Mouse (Mus musculus): ENCODE results near the gene Il27ra.

Il27ra gene

DNA sequence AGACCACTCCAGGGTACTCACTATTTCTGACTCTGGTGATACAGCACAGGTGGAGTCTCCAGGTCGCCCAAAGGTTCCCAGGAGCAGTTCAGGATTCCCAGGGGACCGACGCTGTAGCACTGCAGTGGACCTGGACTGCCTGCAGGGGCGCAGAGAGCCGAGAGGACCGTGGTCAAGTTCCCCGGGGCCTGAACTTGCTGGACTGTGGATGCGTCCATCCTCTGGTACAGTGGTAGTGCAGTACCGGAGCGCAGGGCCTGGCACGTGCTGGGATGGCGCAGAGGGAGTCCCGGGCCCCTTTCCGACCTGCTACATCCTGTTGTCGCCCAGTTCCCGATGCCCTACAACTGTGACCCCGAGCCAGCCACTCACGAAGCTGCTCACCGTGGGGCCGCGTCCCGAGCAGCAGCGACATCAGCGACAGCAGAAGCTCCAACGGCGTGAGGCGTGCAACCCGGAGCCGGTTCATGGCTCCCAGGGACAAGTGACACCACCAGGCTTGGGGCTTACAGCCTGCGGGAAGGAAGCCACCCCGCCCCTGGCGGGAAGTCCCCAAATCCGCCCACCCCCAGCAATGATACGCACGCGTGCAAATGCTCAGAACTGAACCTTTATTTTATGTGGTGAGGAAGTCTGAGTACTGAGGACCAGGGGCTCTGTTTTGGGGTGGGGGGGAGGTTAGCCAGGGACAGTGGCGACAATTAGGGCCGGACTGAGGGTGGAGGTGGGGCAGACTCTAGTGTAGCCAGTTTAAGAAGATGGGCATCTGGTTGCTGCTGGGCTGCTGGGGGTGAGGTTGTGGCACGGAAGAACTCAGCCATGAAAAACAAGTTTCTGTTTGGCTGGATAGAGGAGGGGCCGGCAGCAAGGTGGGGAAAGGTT, at the start of gene Il27ra:
TSS of gene Il27ra (minus strand) at position 524 of the 882 bp plus-strand sequence.
- DNase-seq = no peak

DNA sequence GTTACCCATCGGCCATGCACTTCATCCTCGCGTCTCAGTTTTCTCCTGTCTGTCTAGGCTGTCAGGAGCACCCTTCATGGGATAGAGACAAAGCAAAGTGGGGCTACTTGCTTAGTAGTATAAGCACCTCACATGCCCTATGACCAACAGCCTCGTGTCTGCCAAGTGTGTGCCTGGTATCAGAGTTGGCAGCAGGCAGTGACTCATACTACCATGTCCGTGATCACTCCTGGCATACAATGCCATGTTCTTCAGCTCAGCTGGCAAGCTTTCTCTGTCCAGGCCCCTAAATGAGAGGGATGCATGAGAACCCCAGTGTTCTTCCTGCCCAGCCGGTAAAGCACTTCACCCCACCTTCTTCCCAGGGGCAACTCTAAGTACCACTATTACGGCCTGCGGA, 48.2 kb upstream of the Il27ra start:
- DNase-seq = no peak

DNA sequence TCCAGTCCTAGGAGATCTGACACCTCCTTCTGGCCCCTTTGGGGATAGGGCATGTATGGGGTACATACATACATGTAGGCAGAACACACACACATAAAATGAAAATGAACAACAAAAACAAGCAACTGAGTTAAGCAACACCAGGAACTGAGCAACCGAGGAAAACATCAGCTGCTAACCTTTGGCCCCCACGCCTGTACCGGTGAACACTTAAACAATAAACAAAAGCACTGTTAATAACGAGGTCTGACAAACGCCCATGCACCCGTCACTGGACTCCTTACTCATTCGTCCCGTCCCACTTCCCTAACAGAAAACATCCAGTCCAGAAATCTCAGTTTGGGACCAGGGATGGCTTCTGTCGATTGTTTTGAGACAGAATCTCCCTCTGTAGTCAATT, 46.9 kb upstream of the Il27ra start:
- no peak for DNase-seq

DNA sequence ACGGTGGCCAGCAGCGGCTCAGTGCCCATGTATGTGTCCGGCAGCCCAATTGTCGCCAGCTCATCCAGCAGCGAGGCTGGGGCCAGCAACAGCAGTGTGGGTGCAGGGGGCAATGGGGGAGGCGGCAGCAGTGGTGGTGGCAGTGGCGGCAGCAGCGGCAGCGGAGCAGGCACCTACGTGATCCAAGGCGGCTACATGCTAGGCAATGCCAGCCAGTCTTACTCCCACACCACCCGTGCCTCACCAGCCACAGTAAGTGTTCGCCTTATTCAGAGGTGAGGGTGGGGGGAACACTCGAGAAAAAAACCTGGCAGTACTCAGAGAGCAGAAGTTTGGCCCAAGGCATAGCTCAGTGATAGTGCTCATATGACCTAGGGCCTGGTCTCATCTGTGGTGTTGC, 45.4 kb upstream of the Il27ra start:
- DNase-seq = no peak

DNA sequence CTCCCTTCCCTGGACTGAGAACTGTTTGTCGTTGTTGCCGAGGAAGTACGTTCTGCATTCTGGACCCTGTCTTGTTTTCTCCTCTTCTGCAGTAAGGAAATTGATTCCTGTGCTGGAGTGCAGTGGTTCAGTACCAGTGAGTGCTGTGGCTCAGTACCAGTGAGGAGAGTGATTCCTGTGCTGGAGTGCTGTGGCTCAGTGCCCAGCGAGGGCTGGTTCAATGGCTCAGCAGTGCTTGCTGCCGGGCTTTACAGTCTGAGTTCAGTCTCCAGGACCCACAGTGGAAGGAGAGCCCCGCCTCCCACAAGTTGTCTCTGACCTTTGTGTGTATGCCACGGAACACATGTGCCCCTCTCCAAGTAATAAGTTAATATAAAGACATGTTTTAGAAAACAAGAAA, 44.8 kb upstream of the Il27ra start:
- DNase-seq = no peak

DNA sequence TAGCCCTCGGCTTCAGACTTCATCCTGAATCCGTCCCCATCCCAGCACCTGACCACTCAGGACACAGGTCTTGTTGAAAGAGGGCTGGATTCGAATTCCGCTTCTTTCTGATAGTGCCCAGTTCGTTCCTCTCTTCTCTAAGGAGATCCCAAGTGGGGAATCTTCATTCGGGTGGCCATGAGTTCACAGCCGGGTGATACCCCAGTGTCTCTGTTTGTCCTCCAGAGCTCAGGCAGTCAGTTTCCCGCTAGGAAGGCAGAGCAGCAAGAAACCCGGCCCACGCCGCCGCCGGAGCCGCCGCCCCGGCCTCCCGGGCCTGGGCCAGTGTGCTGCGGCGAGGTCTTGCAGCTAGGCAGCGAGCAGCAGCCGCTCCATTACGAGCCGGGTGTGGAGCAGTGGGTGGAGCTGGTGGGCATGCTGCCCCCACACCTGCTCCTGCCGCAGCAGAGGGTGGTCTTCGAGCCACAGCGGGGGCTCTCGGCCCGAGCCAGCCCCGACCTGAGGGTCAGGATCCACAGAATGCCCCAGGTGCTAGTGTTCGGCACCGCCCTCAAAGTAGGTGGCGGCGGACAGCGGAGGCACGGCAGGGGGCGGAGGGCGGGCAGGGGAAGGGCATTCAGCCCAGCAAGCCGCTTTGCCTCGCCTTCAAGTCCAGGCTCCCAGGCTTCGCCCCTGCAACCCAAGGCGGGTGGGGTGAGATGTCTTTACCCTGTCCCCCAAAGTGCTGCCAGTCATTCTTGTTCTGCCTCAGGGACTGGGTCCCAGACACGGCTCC, 42.1 kb upstream of the Il27ra start:
- DNase-seq = no peak

DNA sequence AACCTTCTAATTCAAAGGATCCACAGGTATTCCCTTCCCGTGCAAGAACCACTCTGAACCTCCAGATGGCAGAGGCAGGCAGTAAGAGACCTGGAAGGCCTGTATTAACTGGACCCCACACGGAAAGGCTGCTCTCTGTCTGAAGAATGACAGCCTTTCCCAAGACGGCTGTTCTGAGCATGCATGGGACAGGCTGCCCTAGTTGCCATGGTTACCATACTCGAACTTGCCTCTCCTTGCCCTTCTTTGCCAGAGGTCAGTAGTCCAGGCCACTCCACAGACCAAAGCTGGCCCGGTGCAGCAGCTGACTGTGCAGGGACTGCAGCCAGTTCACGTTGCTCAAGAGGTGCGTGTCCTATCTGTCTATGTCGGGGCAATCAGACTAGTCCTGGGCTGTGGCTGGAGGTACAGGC, 41.4 kb upstream of the Il27ra start:
- no peak for DNase-seq

DNA sequence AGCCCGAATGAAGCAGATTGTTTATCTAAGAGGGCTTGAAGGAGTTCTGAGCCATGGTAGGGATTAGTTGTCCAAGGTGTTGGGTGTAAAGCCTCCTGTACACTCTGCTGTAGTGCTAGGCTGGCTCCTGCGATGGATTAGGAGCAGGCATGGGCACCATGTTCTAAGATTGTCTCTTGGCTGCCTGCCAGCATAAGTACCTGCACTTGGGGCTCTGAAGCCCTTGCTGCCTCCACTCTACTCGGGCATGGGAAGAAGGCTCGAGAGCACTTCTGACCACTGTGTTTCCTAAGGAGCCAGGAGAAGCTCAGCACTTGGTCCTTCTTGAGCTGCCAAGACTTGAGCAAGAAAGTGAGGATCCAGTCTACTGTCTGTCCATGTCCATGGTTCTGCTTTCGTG, 36.8 kb upstream of the Il27ra start:
- DNase-seq = no peak

DNA sequence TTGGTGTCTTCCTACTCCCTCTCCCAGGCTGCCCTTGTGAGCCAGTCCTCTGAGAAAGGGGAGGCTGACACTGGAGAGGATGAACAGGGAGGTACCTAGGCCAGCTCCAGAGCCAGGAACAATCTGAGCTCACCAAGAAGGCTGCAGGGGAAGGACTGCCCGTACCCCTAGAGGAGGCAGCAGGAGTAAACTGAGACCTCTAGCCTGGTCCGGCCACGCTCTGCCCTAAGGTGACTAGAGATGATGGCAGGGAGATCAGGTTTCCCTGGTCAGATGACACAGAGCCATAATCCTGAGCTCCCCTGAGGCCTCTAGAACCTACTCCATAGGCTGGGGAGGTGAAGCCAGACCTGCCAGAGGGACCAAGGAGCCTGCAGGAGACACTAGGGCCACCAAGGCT, 34.5 kb upstream of the Il27ra start:
- no peak for DNase-seq

DNA sequence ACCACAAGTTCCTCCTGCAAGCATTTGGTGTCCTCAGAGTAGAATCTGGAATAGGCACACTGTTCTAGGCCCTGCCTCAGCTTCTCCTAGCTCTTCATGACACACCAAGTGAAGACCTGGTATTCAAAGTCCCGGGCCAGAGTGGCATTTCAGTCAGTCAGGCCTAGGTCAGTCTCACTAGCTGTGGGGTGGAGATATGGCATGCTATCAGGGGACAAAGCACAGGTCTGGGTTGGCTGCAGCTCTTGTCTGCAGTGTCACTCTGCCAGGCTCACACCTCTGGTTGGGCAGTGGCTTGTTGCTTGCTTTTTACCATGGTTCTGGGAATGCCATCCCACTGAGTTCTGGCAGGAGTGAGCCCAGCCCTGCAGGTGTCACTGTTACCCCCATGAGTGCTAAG, 34.0 kb upstream of the Il27ra start:
- DNase-seq = no peak

DNA sequence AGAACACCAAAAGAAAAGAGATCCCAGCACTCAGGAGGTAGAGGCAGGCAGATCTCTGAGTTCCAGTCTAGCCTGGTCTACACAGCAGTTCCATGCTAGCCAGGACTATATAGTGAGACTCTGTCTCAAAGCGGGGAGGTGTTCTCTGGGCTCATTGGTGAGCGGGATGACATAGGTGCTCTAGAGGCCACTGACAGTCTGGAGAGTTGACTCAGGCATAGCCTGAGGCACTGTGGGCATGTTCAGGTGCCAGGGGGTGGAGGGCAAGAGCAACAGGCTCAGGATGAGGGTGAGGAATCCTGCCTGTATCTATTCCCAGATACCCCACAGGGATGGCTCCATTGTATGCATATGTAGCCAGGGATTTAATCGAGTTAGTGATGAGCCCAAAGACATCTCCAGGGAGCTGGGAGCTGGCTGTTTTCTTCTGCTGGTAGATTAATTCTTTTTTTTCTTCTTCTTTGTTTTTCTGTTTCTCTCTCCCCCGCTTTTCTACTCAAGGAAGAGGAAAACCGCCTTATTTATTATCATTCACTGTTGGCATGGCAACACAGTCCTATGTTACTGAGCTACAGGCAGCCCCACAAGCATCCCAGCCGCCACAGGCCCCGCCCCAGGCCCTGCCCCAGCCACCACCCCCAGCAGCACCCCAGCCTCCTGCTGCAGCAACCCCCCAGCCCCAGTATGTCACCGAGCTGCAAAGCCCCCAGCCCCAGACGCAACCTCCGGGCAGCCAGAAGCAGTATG, 31.0 kb upstream of the Il27ra start:
- DNase-seq = no peak

DNA sequence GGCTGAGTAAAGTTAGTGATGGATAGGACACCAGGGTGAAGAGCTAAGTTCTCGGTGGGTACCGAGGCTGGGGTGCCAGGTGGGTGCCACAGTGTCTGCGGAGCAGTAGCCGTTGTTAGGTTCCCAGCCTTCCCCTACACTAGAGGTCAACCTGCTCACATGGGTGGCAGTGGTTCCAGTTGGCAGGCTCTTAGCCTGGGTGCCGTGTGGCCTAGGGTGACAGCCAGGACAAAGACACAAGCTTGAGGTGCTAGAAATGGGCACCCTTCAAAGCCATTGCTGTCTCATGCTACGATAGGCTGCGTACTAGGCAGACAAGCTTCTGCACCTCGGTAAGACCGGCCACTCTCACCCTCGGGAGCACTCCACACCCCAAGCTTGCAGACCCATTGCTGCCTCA, 29.9 kb upstream of the Il27ra start:
- DNase-seq = no peak

DNA sequence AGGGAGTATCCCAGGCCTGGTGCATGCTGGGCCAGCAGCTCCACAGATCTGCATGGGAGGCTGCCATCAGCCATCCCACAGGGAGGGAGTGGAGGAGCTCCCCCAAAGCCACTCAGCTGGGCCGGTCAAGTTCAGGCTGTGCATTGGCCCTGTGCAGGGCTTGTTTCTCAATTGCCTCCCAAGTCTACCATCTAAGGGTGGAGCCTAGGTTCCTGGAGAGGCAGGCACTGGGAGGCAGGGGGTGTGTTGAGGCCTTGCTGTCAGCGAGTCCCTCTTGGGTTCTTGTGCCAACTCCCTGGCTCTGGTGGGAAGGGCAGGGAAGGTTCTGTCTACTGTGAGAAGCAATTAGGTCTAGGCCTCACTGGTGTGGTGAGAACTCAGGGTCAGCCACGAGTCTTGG, 29.5 kb upstream of the Il27ra start:
- DNase-seq = no peak

DNA sequence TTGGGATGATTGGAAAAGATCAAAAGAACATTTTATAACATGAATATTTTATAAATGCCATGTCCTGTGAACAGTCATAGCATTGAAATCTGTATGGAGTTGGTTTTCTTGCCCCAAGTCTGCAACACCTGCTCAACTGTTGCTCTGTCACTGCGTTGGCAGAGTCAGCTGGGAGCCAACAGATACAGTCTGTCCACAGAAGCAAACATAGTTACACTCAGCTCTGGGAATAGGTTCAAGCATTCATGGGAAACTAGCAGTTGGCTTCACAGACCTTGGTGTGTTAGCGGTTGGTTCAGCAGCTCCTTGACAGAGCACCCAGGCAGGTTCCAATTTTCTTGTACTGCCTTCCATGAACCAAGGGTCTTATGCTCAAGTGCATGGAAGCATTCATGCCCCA, 28.3 kb upstream of the Il27ra start:
- no peak for DNase-seq

DNA sequence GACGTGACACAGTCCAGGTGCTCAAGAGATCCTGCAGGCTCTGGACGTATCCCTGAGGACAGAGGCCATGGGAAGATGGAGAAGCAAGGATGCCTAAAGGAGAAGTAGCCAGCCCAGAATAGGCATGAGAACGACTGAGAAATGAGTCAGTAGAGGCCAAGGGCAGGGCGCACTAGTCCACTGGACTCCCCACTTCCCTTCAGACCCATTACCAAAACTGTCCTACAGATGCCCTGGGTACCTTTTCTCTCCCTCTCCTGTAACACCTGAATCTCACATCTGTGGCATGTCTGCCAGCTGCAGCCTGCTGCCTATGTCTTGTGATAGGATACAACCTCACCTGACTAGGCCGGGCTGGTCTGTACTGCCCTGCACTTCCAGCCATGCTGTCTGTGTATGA, 27.9 kb upstream of the Il27ra start:
- DNase-seq = no peak

DNA sequence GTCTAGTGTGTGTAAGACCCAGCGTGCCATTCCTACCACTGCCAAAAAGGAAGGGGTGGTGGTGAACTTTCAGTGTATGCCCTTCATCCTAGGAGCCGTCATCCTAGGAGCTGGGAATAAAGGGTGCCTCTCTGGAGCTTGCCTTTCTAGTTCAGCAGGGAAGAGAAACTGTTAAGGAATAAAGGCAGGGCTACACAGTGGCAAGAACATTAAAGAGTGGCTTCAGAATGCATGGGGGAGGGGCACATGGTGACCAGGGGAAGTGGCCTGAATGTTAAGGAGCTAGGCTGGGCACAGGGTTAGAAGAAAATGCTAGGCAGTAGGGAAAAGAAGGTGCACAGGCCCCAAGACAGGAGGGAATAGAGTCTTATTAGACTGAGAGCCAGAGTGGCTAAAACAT, 27.4 kb upstream of the Il27ra start:
- DNase-seq = no peak

DNA sequence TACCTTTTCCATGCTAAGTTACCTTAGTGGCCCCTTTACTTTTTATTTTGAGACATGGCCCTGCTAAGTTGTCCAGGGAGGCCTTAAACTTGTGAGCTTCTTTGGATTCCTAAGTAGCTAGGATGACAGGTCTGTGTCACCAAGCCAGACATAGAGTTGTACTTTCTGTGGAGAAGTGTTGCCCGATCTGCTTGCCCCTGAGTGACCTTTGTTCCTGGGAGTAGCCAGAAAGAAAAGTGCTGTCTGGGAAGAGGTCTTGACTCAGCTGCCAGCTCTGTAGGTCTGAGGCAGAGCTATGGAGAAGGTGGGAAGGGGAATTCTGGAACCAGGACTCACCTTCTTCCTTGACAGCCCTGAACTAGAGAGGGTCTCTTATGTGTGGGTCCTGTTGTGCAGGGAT, 26.8 kb upstream of the Il27ra start:
- no peak for DNase-seq

DNA sequence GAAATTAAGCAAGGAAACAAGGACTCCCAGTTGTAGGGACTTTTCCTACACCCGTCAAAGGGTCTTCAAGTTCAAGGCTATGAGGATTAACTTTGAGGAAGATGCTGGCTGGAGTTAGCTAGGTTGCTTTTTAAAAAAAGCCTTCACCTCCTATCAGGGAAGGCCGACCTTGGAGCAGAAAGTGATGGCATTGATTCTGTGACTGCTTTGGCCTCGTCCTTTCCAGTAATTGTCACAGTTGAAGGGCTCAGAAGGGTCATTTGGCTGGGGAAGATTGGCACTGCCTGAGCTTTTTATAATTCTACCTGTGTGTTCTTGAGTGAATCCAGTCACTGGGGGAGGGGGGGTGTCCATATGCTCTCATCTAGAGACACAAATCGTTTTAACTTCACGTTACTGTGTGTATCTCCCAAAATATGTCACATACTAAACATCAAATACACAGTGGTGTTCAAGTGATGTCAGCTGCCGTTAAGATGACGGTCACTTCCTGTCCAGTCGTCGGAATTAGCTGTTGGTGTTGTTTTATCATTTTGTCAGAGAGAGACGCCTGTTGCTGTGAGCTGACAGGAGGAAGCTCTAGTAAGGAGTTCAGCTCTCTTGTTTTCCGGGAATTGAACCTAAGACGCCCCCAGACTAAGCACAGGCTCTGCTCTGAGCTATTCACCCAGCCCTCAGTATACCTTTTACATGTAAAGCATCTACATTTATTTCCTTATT, 26.1 kb upstream of the Il27ra start:
- no peak for DNase-seq

DNA sequence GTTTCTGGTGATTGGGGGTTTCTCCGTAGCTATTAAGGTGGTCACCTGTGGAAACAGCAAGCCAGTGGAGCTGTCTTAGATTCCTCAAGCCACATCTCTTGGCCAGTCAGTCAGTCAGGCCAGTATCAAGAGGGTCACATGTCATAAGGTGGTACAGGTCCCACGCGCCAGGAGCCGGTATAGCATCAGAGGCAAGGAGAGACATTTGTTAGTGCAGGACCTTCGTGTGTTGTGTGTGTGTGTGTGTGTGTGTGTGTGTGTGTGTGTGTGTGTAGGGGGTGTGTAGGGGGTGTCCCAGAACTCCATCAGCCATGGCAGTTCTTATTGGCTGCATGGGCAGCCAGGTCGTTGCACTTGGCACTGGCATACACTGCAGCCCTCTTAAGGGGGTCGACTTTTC, 25.5 kb upstream of the Il27ra start:
- DNase-seq = peak; percentile 41

DNA sequence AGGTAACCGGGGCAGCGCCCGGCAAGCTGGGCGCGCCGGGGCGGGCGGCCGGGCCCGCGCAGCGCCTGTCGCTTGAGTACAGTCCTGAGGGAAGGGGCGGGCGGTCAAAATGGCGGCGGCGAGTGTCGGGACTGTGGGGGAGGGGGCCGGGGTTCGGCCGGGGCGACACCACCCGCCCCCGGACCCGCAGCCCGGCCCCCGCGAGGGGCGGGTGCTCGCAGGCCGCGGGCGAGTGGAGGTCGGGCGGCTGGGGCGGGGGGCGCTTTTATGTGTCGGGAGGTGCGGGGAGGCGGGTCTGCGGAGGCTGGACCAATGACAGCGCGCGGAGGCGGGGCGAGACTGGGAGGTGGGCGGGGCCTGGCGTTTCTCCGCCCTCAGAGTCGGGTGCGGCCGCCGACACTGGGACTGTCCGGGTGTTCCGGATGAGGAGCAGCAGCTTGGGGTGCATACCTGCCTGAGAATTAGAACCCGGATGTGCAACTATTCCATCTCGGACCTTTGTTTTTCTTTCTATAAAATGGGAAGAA, 24.7 kb upstream of the Il27ra start:
- peak; percentile 91 for DNase-seq

DNA sequence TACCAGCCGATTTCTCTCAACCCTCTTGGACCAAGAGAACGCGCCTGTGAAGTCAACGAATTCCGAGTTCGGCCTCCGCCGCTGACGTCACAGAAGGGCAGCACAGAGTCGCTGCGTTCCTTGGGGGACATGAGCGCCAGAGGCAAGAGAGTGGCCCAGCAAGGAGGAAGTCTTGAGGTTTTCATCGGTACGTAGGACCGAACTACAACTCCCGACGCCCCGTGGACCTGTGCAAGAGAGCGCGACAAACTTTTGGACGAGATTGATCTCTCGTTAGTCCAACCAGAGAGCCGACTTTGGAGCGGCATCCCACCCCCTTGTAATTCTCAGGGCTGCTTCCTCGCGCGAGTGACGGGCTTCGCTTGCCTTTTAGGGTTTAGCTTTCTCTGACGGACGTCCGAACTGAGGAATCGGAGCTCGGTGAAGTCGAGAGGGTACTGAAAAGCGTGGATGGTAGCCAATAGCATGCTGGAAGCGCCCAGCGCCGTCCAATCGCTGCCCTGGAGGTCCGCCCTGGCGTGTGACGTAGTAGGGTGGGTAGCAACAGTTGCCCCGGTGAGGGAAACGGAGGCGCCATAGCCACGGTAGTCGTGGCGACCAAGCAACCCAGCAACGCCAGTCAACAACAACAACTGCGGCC, 24.0 kb upstream of the Il27ra start, which contains the start of gene Rfx1:
TSS of gene Rfx1 (plus strand) at position 544 of the 640 bp plus-strand sequence.
- peak; percentile 100 for DNase-seq

DNA sequence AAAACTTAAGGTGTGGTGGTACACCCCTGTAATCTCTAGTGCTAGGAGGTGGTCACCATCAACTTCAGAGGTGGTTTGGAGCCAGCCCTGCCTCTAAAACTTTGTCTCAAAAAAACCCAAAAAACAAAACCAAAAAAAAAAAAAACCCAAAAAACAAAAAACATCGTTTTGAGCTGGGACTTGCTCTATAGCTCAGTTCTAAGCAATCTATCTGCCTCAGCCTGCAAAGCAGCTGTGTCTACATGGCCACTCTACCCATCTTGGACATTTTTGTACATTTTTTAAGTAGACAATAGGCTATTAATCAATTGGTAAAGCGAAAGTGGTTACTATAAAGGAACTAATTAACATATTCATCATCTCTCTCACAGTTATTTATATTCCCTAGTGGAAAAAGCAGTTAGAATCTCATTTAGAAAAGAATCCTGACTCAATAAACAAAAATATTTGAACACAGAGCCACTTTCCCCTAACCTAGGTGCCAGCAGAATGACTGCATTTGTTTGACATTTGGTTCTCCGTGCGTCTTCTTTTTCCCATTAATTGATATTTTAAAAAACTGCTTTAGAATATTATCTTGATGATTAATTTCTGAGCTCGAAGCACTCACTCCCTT, 23.2 kb upstream of the Il27ra start:
- DNase-seq = no peak
